Mouse (Mus musculus): ENCODE results near the gene Sestd1.

Gene Sestd1

GRCm38 (mm10) chr2:77212885-77213284 is 67.5 kb downstream of the Sestd1 start:
- no peak for DNase-seq (ENCODE audit: low spot score)

- DNase-seq (ENCODE audit: low spot score) = no peak
Observed at GRCm38 (mm10) chr2:77206951-77207350, 73.4 kb downstream of the Sestd1 start.

DNA sequence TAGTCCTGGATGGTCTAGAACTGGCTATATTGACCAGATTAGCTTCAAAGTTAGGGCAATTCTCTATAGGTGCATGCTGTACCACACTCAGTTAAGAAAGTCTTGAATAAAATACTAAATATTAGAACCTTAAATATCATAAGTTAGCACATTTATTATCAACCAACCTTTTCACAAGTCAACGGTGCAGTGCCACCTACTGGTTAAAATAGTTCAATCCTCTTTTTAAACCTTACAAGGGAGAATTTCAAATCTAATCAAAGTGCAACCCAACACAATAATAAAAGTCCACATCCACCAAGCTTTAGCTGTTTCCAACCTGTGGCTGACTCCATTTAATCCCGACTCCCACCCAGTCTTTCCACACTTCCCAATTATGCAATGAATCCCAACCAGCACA is 76.5 kb downstream of the Sestd1 start:
- DNase-seq (ENCODE audit: low spot score) = no peak

GRCm38 (mm10) chr2:77201900-77202299 is 78.5 kb downstream of the Sestd1 start:
- no peak for DNase-seq (ENCODE audit: low spot score)

GRCm38 (mm10) chr2:77200958-77201614 is 79.3 kb downstream of the Sestd1 start:
- DNase-seq (ENCODE audit: low spot score) = no peak

DNA sequence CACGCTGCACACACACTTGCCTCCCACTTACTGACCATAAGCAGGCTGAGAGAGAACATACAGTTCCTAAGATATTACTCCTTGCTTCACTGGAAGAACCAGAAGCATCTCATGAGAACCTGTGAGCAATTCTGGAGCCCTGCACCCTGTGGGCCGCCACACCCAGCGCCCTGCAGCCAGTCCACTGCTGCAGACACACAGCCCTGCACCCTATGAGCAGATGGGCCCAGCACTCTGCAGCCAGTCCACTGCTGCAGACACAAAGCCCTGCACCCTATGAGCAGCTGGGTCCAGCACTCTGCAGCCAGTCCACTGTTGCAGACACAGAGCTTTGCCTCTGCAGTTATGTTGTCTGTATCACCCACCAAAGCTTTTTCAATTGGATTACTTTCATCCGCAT is 80.0 kb downstream of the Sestd1 start:
- DNase-seq (ENCODE audit: low spot score) = no peak

GRCm38 (mm10) chr2:77198246-77198645 is 82.1 kb downstream of the Sestd1 start:
- no peak for DNase-seq (ENCODE audit: low spot score)

DNA sequence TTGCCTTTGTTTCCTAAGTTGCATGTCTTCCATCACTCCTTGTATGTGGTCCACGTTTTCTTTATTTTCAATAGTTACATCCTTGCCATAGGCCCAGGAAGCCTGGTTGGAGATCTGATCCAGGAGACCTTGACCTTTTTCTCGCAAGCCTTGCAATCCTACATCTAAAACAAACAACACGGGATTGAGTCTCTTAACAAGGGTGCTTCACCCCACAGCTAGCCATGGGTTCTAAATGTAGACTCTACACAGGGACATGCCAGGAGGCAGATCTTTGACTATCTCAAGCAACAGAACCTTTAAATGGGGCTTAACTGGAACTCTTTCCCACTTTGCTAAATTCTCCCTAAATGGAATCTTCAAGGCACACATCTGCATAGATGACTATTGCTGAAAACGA is 83.6 kb downstream of the Sestd1 start:
- no peak for DNase-seq (ENCODE audit: low spot score)

DNA sequence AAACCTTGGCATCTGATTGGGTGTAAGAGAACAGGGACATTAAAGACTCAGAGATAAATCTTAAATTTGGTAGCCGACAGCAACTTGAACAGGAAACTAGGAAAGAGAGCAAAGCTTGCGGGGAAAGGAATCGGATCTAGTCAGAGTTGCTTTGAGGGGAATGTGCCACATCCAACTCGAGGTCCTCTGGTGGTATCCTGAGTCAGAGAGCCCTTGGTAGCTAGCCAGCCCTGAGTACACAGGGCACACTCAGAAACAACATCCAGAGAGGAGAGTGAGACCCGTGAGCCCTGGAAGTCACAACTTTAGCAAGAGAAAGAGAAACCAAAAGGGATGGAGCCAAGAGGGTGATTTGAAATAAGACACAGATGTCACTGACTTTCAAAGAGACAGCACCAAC is 85.3 kb downstream of the Sestd1 start:
- DNase-seq (ENCODE audit: low spot score) = no peak

- no peak for DNase-seq (ENCODE audit: low spot score)
Observed at GRCm38 (mm10) chr2:77191811-77192210, 88.6 kb downstream of the Sestd1 start.

DNA sequence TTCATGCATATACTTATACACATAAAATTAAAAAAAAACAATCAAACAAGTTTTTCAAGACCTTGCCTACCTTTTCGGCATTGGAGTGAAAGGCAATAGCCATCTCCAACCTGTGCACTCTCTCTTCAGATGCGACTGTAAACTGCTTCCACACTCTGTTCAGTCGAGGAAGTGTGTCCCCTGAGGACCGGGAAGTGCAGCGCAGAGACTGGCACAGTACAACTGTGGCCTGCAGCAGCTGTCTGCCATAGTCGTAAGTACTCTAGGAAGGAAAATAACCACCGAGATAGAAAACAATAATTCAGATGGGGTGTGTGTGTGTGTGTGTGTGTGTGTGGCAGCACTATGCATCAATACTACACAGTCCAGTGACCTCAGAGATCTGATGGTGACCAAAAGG is 89.5 kb downstream of the Sestd1 start:
- no peak for DNase-seq (ENCODE audit: low spot score)

DNA sequence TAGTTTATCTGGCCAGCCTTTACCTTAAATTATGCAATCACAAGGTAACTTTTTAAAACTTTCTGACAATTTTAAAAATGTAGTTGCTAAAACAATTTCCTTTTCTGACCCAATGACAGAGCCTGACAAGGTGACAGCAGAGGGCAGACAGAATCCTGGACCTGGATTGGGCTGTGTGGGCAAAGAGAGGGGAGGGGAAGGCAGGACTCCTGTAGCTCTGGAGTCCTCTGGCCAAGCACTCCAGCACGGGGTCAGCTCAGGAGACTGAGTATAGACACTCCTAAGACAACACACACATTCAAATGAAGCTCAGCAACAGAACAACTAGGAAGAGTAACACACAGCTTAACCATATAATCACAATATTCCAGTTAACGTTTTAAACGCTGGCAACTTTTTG is 90.1 kb downstream of the Sestd1 start:
- DNase-seq (ENCODE audit: low spot score) = no peak

- DNase-seq (ENCODE audit: low spot score) = no peak
Observed at GRCm38 (mm10) chr2:77189671-77190070, 90.7 kb downstream of the Sestd1 start.

GRCm38 (mm10) chr2:77187501-77187900 is 92.9 kb downstream of the Sestd1 start:
- DNase-seq (ENCODE audit: low spot score) = no peak

GRCm38 (mm10) chr2:77186912-77187311 is 93.5 kb downstream of the Sestd1 start:
- no peak for DNase-seq (ENCODE audit: low spot score)

- no peak for DNase-seq (ENCODE audit: low spot score)
Observed at GRCm38 (mm10) chr2:77184049-77184571, 96.3 kb downstream of the Sestd1 start.

GRCm38 (mm10) chr2:77183646-77184045 is 96.7 kb downstream of the Sestd1 start:
- DNase-seq (ENCODE audit: low spot score) = no peak

DNA sequence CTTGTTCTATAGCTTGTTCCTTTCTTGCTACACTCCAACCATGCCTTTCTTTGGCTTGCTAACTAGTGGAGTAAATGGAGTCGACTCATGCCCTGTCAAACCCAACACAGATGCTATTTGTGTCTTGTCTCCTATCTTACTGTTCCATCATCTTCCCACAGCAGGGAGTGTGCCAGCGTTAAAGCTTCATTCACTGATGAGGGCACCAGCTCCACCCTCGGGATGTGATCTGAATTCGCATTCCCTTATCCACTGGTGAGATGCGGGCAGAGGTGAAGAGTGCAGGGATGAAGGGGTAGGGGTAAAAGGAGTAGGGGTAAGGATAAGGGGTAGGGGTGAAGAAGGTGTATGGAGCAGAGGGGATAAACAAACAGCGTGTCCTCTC is 97.4 kb downstream of the Sestd1 start:
- DNase-seq (ENCODE audit: low spot score) = no peak

- no peak for DNase-seq (ENCODE audit: low spot score)
Observed at GRCm38 (mm10) chr2:77182271-77182995, 98.0 kb downstream of the Sestd1 start.

- no peak for DNase-seq (ENCODE audit: low spot score)
Observed at GRCm38 (mm10) chr2:77177472-77177871, 102.9 kb downstream of the Sestd1 start.

DNA sequence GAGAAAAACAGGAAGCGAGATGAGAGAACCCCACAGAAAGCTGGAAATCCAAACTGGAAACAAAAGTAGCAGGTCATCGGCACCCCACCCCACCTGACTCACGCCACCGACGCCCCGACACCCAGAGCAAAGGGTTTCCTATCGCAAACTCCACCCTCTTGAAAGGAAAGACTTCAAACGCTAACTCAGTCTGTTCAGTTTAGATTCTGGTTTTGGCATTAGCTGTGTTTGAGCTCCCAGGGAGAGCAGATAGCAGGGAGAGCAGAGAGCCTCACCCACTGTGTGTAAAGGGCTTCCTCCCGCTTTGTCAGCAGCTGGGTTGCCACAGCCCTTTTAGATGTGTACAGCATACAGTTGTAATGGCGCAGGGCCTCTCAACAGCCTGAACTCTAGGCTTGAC is 104.0 kb downstream of the Sestd1 start:
- DNase-seq (ENCODE audit: low spot score) = no peak

DNA sequence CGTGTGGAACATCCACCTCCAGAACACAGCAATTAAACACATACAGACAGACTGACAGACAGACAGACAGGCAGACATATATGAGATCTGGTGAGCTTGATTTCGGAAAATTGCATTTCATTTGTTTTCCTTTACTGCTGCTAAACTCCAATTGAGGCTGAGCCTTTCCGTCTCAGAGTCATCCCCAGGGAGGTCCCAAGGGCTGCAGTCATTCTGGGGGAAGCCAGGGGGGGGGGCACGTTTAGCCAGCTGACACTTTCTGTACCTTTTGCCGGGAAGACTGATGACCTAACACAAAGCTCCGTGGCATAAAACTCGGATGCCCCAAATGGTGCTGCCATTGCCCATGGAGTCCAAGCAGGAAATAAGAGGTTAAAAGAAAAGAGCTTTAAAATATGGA is 105.0 kb downstream of the Sestd1 start:
- no peak for DNase-seq (ENCODE audit: low spot score)

DNA sequence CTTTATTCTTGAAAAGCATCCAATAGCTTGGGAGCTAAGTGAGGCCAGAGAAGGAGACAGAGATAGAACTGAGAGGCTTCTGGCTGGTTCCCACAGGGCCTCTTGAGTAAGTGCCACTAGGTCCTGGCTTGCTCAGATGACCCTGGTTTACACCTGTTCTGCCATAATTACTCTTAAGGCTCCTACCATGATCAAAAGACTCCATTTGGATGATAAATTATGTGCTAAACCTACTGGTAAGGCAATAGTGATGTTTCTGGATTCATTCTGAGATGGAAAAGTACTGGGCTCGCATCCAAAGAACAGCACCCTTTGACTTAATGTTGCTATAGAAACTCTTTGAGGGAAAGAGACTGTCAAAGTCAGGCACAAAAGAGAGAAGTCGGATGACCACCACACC is 106.1 kb downstream of the Sestd1 start:
- no peak for DNase-seq (ENCODE audit: low spot score)

DNA sequence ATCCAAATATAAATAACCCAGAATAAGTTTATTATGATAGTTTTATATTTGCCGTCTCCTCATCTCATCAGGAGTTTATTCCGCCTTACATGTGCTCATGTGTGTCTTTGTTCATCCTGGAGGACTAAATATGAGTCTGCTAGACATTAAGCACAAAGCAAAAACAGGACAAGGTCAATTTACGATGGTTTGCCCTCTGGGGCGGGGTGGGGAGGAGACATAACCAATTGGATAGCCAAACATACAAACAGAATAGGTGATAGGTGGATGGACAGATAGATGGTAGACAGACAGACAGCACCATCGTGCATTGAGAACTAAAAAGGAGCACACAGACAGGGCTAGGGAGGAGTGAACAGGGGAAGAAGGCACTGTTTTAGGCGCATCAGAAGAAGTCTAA is 106.6 kb downstream of the Sestd1 start:
- no peak for DNase-seq (ENCODE audit: low spot score)
